Mouse (Mus musculus): ENCODE data around the gene Dtnbp1.

DNA sequence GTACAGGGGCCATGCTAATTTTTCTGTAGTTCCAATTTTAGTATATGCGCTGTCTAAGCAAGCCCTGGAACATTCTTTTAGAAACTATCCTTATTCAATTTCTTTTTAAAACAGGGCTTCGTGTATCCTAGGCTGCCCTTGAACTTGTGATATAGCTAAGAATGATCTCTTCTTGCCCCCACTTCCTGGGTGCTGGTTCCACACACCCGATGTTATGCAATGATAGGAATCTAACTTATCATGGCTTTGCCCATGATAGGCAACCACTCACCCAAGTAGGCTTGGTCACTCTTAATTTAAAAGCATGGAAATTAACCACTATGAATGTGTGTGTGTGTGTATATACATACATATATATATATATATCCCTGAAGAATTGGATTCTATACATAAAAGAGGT, 24.3 kb upstream of the Dtnbp1 start:
- TF ChIP-seq CTCF (IDR thresholded peaks at IDR 0.05; ENCODE audit: borderline replicate concordance, extremely low read depth, insufficient read depth, insufficient read length), result no peak
- TF ChIP-seq POLR2A (IDR thresholded peaks at IDR 0.05; ENCODE audit: borderline replicate concordance, extremely low read depth, insufficient read depth, insufficient read length, poor library complexity, severe bottlenecking), result no peak

All from brain, embryonic 14.5 days (tissue).